Mouse (Mus musculus): ENCODE data around the gene Actr5. TPM values are rescaled to one million over a fixed set of nuclear protein-coding genes. Genes with fewer than 3 reads are reported as not detected.
A peak's percentile ranks its signal among the peaks of the same experiment; 100 is the strongest.

The Actr5 gene
- polyA plus RNA-seq, 1 experiment from 2014 or later = 18.4 TPM

DNA sequence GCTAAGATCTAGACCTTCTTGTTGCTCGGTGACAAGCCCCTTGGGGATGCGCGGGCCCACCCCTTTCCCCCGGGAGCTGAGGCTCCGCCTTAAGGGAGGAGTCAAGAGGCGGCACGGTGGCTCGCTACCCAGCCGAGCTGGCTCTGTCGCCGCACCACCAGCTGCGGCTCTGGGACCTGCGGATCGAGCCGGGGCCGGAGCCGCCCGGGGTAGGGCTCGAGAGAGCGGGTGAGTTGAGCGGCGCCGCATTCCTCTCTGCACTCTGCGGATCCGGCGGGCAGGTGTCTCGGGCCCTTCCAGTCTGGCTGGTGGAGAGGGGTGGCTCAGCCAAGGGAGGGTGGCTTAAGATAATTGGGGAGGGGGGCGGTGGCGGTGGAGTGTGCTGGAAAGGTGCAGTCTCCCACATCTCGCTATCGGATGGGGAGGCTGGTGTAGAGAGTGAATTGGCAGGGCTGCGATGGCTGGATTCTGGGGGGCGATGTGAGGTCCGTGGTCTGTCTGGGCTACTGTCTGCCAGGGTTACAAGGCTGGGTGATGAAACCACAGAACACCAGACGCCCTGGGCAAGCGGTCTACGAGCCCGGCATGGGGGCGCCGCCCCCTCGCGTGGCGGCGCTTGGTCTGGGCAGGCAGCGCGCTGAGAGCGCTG, 42.5 kb downstream of the Actr5 start:
- peak; percentile 90 for DNase-seq (ENCODE audit: low spot score)

DNA sequence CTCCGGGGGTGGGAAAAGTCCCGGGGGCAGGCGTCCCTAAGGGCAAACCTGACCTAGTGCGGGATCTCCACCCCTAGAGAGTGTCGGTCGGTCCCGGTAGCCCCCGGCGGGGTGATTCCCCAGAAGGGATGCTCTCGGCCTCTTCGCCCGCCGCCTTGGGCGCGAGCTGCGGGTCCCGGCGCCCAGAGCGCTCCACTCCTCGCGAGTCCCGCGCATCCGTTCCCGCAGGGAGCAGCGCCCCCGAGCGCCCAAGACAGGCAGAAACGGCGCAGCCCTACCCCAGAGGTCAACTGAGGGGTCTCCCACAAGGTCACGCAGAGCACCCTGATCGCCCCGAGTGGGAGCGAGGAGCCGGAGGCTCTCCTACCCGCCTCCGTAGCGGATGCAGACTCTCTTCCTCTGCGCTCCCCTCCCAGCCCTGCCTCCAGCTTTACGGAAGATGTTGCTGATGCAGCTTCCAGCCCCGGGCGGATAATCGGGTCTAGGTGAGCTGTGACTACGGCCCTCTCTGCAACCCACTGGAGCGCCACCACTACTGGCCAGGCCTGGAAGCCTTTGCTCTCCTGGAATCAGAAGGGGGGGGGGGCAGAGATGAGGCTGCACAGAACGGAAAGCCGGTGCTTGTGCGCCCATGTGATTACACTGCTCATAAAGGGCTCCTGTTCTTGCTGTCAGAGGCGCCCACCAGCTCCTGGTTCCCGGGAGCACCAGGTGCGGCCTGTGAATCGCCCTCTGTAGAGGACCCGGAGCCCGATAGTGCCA, 43.2 kb downstream of the Actr5 start:
- peak; percentile 73 for DNase-seq (ENCODE audit: low spot score)

DNA sequence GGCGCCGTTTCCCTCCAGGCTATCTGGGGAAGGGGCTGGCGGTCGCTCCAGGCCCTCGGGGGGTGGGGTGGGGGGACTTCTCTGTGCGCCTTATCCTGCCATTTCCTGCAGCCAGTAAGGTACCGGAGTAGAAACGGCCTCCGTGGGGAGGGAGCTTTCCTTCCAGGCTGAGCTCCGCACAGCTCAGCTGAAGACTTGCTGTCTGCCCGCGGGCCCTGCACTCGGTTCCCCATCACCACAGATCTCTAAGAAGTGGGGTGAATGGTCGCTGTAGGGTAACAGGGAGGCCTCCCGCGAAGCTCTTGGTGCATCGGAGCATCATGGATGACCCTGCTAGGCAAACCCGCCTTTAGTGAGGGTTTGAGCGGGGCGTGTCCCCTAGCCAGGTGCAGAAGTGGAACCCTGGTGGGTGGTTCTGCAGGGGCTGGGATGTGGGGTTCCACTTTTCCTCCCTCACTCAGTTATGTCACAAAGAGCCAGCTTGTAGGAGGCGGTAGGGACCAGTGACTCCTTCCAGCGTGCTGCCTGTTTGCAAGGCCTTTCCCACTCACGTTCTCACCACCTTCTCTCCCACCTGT, 43.8 kb downstream of the Actr5 start:
- peak; percentile 51 for DNase-seq (ENCODE audit: low spot score)

DNA sequence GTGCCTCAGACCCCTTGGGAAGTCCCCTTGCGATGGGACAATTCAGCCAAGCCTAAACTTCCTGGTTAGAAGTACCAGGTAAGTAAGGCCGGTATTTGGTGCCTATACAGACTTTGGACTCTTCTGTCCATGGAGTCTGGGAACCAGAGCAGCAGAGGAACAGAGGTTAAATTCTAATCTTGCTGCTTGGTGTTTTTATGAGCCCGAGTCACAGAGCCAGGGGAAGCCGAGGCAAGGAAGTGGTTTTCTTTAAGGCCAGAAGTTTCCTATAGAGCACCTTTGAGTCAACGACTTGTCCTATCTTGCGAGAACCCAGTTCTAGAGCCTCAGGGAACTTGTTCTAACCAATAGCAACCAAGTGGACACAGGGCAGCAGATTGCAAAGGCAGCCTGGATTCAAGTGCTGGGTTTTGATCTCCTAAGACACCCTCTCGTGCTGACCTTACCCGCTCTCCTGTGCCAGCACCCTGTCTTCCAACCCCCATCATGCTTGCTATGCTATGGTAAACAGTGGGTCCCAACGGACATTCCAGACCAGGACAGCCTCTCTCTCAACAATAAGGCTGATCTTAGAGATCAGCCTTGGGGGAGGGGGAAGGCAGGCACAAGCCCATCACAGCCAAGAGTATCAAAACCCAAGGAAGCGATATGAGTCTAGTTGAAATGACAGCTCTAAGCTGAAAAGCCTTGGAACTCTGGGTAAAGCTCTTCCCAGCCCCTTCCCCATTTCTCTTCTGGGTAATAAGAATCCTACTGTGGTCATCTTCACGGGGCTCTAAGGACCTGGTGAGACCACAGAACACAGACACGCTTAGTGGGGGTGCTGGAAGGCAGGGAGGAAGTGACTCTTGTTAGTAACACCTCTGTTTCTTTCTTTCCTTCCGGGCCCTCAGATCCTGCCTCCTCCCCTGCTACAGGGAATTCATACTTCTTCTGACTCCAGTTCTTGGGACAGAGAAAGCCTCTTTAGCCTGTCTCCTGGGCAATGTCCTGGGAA, 44.8 kb downstream of the Actr5 start:
- DNase-seq (ENCODE audit: low spot score) = peak; percentile 65

DNA sequence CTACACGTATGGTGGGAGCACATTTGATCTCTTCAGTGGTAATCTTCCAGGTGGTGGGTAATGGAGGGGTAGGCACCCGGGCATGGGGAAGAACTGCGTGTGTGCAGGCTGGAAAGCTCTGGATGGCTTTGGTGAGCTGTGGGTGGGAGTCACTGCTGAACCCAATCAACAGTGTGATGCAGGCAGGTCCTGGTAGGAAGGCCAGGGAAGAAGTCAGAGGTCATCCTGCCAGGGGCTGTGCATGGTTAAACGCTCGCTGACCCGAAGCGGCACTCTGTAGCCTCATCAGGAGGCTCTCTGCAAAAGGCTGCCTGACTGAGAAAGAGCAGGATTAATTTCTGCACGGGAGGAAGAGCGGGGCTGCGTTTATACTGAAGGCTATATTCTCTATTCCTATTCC, 45.9 kb downstream of the Actr5 start:
- no peak for DNase-seq (ENCODE audit: low spot score)

DNA sequence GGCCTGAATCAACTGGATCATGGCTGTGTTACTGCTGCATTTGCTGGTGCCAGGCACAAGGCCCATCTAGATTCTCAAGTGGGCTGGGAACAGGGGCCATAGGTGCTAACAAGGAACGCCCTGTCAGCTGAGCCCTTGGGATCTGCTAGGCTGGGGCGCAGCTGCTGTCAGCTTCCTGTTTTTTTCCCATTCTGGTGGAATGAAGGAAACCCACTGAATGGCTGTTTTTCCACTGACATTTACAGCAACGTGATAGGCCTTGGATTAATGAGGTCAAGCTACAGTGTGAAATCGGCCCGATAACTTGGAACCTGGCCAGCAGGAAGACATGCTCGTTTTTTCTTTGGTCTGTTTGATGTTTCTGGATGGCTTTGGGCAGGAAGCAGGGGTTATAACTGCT, 48.1 kb downstream of the Actr5 start:
- DNase-seq (ENCODE audit: low spot score) = peak; percentile 31

DNA sequence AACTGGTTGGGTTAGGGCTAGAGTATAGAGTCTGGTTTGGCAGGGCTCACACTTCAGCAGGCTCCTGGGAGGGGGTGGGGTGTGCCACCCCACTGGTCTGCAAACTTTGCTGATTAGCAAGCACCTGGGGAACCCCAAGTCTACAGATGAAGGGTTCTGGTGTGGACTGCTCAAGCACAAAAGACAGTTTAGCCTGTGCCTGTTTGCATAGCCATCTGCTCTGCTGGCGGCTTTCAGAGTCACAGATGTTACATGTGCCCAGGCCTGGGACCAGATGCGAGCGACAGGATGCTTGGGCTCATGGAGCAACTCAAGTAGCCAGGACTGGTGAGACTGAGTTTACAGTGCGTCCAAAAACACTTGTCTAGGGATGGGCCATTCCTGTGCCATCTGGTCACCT, 48.8 kb downstream of the Actr5 start:
- peak; percentile 63 for DNase-seq (ENCODE audit: low spot score)

DNA sequence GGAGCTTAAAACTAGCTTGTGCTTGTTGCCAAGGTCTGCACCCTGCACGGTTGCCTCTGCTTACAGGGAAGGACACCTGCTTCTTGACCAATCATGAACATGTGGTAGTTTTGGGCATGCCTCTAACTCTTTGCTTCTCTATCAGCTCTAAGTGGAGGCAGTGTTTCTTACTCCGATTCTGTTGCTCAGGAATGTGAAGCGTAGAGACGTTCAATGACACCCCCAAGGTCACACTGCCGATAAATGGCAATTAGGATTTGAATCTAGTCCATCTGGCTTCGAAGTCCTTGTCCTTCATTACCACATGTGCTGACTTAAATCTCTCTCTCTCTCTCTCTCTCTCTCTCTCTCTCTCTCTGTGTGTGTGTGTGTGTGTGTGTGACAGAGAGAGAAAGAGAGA, 49.4 kb downstream of the Actr5 start:
- no peak for DNase-seq (ENCODE audit: low spot score)

DNA sequence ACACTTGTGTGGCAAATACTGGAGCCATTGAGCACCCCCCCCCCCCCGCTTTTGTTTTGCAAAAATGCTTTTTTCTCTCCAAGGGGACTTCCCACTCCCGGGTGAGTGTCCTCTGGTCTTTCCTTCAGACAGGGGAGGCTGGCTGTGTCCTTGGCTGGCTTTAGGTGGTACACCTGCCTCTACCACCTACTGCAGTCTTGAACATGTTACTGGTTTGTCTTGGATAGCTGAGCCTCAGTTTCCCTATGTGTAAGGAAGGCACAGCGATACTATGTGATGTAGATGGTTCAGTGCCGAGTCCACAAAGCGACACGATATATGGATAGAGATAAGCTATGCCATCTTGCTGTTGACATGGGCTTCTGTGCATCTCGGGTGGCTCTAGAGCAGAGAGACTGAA, 50.1 kb downstream of the Actr5 start:
- DNase-seq (ENCODE audit: low spot score) = no peak

DNA sequence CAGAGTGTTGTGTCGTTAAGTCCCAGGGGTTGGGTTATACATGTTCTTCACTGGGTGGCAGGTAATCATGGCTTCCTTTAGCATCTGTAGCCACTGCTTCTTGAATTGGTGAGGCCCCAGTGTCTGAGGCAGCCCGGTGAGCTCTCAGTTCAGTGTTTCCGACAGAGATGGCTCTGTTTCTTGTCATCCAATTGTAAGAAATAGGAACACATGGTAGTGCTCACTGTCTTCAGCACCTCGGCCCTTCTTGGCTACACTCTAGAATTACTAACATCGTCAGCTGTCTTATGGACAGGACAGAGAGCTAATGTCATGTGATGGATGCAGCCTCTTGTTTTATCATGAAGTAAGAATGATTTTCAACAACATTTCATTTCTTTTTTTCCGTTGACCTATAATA, 50.5 kb downstream of the Actr5 start:
- DNase-seq (ENCODE audit: low spot score) = no peak

DNA sequence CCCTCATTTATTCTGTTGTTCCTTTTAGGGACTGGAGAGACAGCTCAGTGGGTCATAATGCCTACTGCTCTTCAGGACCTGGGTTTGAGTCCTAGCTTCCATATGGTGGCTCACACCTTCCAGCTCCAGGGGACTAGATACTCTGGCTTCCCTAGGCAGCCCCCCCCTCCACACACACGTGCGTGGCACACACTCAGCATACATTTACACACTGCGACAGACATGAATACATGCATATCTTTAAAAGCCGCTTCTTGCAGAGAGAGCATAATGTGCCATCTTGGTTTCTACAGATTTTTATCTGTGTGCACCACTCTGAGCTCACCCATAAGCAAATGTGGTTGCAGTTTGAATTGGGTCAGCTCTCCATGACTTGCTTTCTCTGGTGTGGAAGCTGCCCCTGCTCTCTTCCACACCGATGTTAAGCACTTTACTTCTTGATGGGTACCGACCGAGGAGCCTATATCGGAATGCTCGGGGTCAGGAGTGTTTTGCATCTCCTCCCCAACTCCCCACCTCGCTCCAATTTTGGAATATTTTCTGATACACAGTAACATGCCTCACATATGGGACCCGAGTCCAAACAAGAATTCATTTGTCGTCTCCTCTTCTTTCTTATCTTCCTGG, 51.3 kb downstream of the Actr5 start:
- no peak for DNase-seq (ENCODE audit: low spot score)

DNA sequence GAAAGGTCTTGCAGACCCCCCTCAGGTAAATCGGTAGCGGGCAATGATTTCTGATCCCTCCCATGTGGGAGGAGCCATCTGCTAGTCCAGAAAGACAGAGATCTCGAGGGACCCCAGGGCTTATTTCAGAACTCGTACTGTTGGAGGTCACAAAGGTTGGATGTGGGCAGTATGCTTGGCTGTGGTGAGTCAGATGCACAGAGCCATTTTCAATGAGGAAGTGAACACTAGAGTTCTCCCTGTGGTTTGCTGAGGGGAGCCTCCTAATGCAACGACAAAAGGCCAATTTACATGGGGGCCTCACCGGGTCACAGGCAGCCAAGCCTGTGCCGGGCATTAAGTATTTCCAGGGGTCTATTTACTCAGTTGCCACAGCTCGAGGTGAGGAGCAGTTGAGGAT, 53.3 kb downstream of the Actr5 start:
- DNase-seq (ENCODE audit: low spot score) = no peak

DNA sequence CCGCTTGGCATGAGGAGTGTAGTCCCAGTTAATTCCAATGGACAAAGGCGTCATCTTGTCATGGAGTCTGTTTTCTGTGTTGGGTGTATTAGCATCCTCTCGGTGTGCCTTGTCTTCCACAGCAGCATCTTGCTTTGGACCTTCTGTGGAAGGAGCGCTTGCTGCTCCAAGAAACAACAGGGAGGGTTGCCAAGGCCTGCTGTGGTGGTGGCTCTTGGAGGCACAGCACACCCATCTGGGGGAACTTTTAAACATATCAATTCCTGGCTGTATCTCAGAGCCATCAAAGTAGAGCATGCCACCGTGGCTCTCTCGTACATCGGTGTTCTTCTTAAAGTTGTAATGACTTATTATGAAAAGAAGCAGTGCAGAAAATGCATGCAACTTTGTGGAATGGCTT, 54.4 kb downstream of the Actr5 start:
- no peak for DNase-seq (ENCODE audit: low spot score)

DNA sequence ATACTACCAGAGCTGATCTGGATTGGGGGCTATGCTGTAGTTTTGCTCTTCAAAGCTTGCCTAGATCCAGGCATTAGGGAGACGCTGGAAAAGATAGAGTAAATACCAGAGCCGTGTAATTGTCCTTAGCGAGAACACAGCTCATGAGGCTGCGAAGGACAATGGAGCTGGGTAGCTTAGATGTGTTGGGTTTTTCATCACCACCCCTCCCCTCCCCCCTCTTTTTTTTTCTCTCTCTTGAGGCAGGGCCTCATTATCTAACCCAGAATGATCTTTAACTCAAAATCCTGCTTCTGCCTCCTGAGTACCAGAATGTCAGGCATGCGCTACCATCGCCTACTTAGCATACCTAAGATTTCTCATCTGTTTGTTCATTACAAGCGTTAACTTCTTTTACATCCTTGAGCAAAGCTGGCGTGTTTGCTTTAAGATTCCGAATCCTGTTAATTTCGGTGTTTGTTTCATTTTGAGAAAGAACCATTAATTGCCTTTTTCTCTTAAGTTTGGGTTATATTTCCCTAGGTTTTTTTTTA, 55.7 kb downstream of the Actr5 start:
- DNase-seq (ENCODE audit: low spot score) = no peak

DNA sequence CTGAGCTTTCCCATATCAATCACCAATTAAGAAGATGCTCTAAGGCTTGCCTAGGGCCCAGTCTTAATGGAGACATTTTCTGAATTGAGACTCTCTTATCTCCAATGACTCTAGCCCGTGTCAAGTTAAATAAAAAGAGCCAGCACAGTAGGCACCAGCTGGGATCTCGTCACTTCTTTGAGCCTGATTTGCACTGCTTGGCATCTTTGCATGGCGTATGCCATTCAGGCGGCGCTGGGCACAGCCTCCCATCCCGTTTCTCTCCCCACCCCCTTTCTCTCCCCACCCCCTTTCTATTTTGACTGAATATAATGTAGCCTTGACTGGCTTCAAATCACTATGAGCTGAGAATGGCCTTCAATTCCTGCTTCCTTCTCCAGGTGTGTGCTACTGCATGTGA, 57.0 kb downstream of the Actr5 start:
- no peak for DNase-seq (ENCODE audit: low spot score)

DNA sequence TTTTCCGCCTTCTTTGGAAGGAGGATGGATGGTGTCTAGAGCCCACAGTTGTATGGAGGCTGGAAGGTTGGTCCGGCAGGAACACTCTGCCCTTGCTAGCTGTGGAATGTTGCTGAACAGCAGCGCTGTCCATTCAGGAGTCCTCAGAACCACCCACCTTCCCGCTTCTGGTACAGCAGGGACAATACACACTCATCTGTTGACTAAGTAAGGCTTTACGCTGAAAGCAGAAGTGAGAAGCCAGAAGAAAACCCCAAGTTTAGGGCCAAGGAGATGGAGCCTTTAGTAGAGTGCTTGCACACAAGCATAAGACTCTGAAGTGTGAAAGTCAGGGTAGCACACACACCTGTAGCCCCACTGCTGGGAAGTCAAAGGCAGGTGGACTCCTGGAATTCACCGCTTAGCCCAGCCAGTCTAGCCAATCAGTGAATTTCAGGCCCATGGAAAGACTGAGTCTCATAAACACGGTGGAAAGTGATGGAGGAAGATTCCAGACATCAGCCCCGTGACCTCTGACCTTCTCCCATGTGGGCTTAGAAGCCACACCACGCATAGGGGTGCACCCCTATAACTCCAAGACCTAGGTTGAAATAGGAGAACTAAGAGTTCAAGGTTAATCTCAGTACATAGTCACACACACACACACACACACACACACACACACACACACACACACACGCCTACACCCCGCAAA, 57.8 kb downstream of the Actr5 start:
- DNase-seq (ENCODE audit: low spot score) = no peak

DNA sequence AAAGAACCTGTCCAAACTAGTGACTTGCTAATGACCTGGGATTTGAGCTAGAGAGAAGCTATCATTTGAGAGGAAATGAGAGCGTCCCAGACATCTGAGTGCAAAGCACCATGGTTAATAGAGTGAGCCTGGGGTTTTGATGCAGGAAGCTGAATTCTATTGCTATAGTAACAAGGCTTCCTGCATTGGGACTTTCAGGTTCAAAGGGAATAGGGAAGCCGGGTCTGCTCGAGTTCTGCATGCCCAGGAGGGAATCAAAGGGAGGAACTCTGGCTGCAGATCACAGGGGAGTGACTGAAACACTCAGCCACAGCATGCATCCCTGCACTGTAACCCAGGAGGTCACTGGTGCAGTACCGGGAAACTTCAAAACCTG, 58.3 kb downstream of the Actr5 start:
- DNase-seq (ENCODE audit: low spot score) = peak; percentile 33

DNA sequence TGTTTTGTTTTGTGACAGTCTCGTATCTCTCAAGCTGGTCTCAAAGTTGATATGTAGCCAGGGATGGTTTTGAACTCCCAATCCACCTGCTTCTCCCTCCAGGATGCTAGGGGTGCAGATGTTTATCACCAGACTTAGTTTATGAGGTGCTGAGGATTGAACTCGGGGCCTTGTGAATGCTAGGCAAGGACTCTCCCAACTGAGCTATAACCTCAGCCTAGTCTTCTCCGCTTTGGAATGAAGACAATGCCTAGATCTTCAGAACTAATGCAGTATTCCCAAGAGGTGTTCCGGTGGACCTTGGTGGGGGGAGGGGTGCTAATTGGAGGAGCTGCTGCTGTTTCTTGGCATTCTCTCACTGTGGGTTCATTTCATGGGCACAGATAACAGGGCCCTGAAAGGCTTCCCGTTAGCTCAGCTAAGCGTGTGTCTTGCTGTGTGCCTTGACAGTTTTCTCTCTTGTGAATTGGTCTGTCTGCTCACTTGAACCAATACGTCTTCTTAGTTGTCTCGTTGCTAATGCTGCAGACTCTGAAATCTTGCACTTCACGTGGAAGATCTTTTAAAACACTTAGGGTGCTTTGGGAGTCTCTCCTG, 59.7 kb downstream of the Actr5 start:
- DNase-seq (ENCODE audit: low spot score) = no peak

DNA sequence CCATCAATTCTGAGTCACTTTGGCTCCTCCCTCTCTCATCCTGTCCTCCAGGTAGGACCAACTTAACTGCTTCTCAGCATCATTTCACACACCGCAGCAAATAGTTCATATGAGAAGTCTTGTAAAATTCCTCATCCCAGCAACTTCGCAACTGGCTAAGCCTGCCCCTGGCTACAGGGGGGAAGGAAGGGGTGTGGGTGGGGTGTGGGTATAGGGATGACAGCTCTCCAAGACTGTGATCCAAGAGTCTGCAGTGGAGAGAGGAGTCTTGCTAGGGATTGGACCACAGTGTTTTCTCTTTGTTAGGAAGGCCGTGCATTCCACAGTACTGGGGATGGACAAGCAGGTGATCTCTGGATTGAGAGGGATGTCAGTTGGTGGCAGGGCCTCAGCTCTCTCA, 60.2 kb downstream of the Actr5 start:
- DNase-seq (ENCODE audit: low spot score) = no peak

DNA sequence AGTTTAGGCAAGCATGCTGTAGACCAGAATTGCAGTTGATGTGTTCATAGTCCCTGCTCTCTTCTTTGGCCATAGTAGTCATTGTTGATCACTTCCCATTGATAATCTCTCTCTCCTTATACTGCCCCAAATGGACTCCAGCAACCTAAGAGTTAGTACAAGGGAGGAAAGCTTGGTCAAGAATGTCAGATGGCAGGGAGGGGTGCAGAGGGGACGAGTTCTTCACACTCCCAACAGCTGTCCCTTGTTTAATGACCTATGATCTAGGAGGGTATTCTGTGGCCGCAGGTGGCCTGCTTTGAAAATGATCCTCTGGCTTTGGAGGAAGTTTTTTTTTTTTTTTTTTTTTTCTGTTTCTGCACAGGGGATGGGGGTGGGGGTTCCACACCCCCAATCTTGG, 61.7 kb downstream of the Actr5 start:
- DNase-seq (ENCODE audit: low spot score) = no peak
